Mouse (Mus musculus): ENCODE measurements at regions not wholly inside any gene's neighbourhood (a gene's known extent, or its start where the extent isn't known, plus 50 kb on each side); places are given as distances from the start of the nearest gene placed in this dataset.

GRCm38 (mm10) chr16:69646156-69646555 lies 217.4 kb downstream of the Speer2 start:
- no peaks in the 10 kb centered on the region for H3K9me3 ChIP-seq
- no peak for ATAC-seq (ENCODE audit: low FRiP score)
- no peak overlapping the region for H3K9ac ChIP-seq
- no peaks in the 10 kb centered on the region for H3K27me3 ChIP-seq
- H3K4me1 ChIP-seq (replicated peaks): no peaks in the 10 kb centered on the region
- H3K36me3 ChIP-seq: no peaks in the 10 kb centered on the region
- WGBS: 85% methylated on average over 4 of the region's 4 CpGs
- H3K27ac ChIP-seq: no peak overlapping the region
- H3K4me2 ChIP-seq: no peak overlapping the region
- H3K4me3 ChIP-seq: no peak overlapping the region

- no peak overlapping the region for H3K9ac ChIP-seq
- no peaks in the 10 kb centered on the region for H3K4me1 ChIP-seq (replicated peaks)
- no peak for ATAC-seq (ENCODE audit: low FRiP score)
- H3K36me3 ChIP-seq: no peaks in the 10 kb centered on the region
- H3K4me3 ChIP-seq: no peak overlapping the region
- H3K27ac ChIP-seq: no peak overlapping the region
- H3K27me3 ChIP-seq: no peaks in the 10 kb centered on the region
- no peaks in the 10 kb centered on the region for H3K9me3 ChIP-seq
- H3K4me2 ChIP-seq: no peak overlapping the region
These were observed 255.8 kb downstream of the Speer2 start for GRCm38 (mm10) chr16:69607736-69608135.

GRCm38 (mm10) chr16:69600978-69601377 lies 262.6 kb downstream of the Speer2 start:
- WGBS: 78% methylated on average over 3 of the region's 3 CpGs
- no peaks in the 10 kb centered on the region for H3K27me3 ChIP-seq
- no peak overlapping the region for H3K4me2 ChIP-seq
- H3K9me3 ChIP-seq: no peaks in the 10 kb centered on the region
- H3K9ac ChIP-seq: no peak overlapping the region
- no peak overlapping the region for H3K27ac ChIP-seq
- no peak for ATAC-seq (ENCODE audit: low FRiP score)
- H3K36me3 ChIP-seq: no peaks in the 10 kb centered on the region
- H3K4me3 ChIP-seq: no peak overlapping the region
- H3K4me1 ChIP-seq (replicated peaks): no peaks in the 10 kb centered on the region

GRCm38 (mm10) chr16:69577205-69577604 lies 286.3 kb downstream of the Speer2 start:
- Histone ChIP-seq H3K27ac (no peak overlapping the region), H3K9ac (no peak overlapping the region), H3K9me3 (no peaks in the 10 kb centered on the region), H3K4me1 (replicated peaks) (no peaks in the 10 kb centered on the region), H3K4me2 (no peak overlapping the region), H3K4me3 (no peak overlapping the region), H3K27me3 (no peaks in the 10 kb centered on the region), H3K36me3 (no peaks in the 10 kb centered on the region)
- ATAC-seq (ENCODE audit: low FRiP score): peak; percentile 46; the same call in 1 of the 2 replicates

GRCm38 (mm10) chr16:69568189-69568588 lies 295.4 kb downstream of the Speer2 start:
- H3K4me2 ChIP-seq: no peak overlapping the region
- H3K9me3 ChIP-seq: no peaks in the 10 kb centered on the region
- H3K27ac ChIP-seq: no peak overlapping the region
- no peaks in the 10 kb centered on the region for H3K36me3 ChIP-seq
- ATAC-seq (ENCODE audit: low FRiP score): no peak
- H3K4me1 ChIP-seq (replicated peaks): no peaks in the 10 kb centered on the region
- H3K4me3 ChIP-seq: no peak overlapping the region
- WGBS: 70% methylated on average over 3 of the region's 3 CpGs
- no peaks in the 10 kb centered on the region for H3K27me3 ChIP-seq
- H3K9ac ChIP-seq: no peak overlapping the region

- H3K9ac ChIP-seq: no peak overlapping the region
- H3K4me1 ChIP-seq (replicated peaks): no peaks in the 10 kb centered on the region
- no peak overlapping the region for H3K27ac ChIP-seq
- 79% methylated on average over 2 of the region's 2 CpGs for WGBS
- no peak overlapping the region for H3K4me3 ChIP-seq
- H3K27me3 ChIP-seq: no peaks in the 10 kb centered on the region
- peak; percentile 61; the same call in 1 of the 2 replicates for ATAC-seq (ENCODE audit: low FRiP score)
- H3K36me3 ChIP-seq: no peaks in the 10 kb centered on the region
- no peak overlapping the region for H3K4me2 ChIP-seq
- H3K9me3 ChIP-seq: no peaks in the 10 kb centered on the region
These were observed 295.9 kb downstream of the Speer2 start for GRCm38 (mm10) chr16:69567420-69568179.
